Mouse (Mus musculus) MEL (cell line): ENCODE data around the gene Gm13283. TPM values are rescaled to one million over a fixed set of nuclear protein-coding genes. Genes with fewer than 3 reads are reported as not detected.

Source experiments
- DNase-seq: peaks from one replicate; pipeline ENCODE4 v3.0.0; 2011; ENCODE audit warnings: low read depth, low spot score
- H3K27ac ChIP-seq: 2 replicates; pipeline ENCODE4 v1.5.1; 2012; ENCODE audit warnings: low read depth, mild to moderate bottlenecking, control low read depth, low read length, moderate library complexity; ENCODE audit not compliant: control insufficient read depth
- H3K27me3 ChIP-seq, 2 experiments: fragments of 150-350 bp in 1 of 2; sonication (generic) in 1 of 2; 2 replicates each; pipeline ENCODE4 v1.6.1; 2012; ENCODE audit warnings: low read length in 2 of 2, mild to moderate bottlenecking in 2 of 2, improper control_type of control experiment in 1 of 2, moderate library complexity in 1 of 2; ENCODE audit not compliant: insufficient read depth in 2 of 2, control insufficient read depth in 1 of 2
- H3K36me3 ChIP-seq, 2 experiments: 2 replicates each; pipeline ENCODE4 v1.6.1; 2012 to 2014; ENCODE audit warnings: low read length in 2 of 2, improper control_type of control experiment in 1 of 2, inconsistent platforms in 1 of 2, mild to moderate bottlenecking in 1 of 2; ENCODE audit not compliant: insufficient read depth in 2 of 2, control insufficient read depth in 1 of 2
- H3K4me1 ChIP-seq, 2 experiments: fragments of 150-350 bp in 1 of 2; sonication (generic) in 1 of 2; 2 replicates each; pipeline ENCODE4 v1.6.1; 2012; ENCODE audit warnings: low read length in 2 of 2, improper control_type of control experiment in 1 of 2, mild to moderate bottlenecking in 1 of 2; ENCODE audit not compliant: insufficient read depth in 2 of 2, control insufficient read depth in 1 of 2
- H3K4me3 ChIP-seq, 2 experiments: fragments of 150-350 bp in 1 of 2; sonication (generic) in 1 of 2; 2 replicates each; pipeline ENCODE4 v1.5.1; 2012; ENCODE audit warnings: low read depth in 2 of 2, low read length in 2 of 2, mild to moderate bottlenecking in 2 of 2, moderate library complexity in 2 of 2, control low read depth in 1 of 2, improper control_type of control experiment in 1 of 2; ENCODE audit not compliant: control insufficient read depth in 1 of 2, insufficient read depth in 1 of 2
- H3K79me2 ChIP-seq: 2 replicates; pipeline ENCODE4 v1.6.1; 2012; ENCODE audit warnings: mild to moderate bottlenecking, low read length, moderate library complexity; ENCODE audit not compliant: control insufficient read depth, poor library complexity, insufficient read depth
- H3K9ac ChIP-seq: 2 replicates; pipeline ENCODE4 v1.6.1; 2012; ENCODE audit warnings: low read depth, mild to moderate bottlenecking, control low read depth, low read length, moderate library complexity; ENCODE audit not compliant: control insufficient read depth, poor library complexity, severe bottlenecking
- H3K9me3 ChIP-seq: fragments of 150-350 bp; sonication (generic); replicated peaks from 2 replicates; pipeline ENCODE4 v1.6.1; 2012; ENCODE audit warnings: mild to moderate bottlenecking, low read length, improper control_type of control experiment, moderate library complexity; ENCODE audit not compliant: insufficient read depth
- BHLHE40 ChIP-seq: IDR thresholded peaks from 2 replicates; pipeline ENCODE4 v1.6.1; 2012; ENCODE audit warnings: low read depth, mild to moderate bottlenecking, inconsistent platforms, low read length, improper control_type of control experiment, borderline replicate concordance
- CTCF ChIP-seq, 3 experiments: IDR thresholded peaks in 2 of 3; conservative IDR thresholded peaks in 1 of 3; 2 replicates each; pipeline ENCODE4 v1.5.1; 2011 to 2012; ENCODE audit warnings: low read length in 3 of 3, low read depth in 2 of 3, mild to moderate bottlenecking in 2 of 3, improper control_type of control experiment in 1 of 3, inconsistent platforms in 1 of 3, mixed read lengths in 1 of 3, moderate library complexity in 1 of 3; ENCODE audit not compliant: control insufficient read depth in 1 of 3, insufficient read depth in 1 of 3, poor library complexity in 1 of 3, severe bottlenecking in 1 of 3
- ELF1 ChIP-seq: IDR thresholded peaks from 2 replicates; pipeline ENCODE4 v1.6.1; 2014; ENCODE audit warnings: low read depth, mild to moderate bottlenecking, inconsistent platforms, low read length, improper control_type of control experiment, moderate library complexity
- EP300 ChIP-seq, 2 experiments: IDR thresholded peaks; 2 replicates each; pipeline ENCODE4 v1.6.1; 2011; ENCODE audit warnings: improper control_type of control experiment in 2 of 2, low read length in 2 of 2, low read depth in 1 of 2, mild to moderate bottlenecking in 1 of 2
- HCFC1 ChIP-seq: IDR thresholded peaks from 2 replicates; pipeline ENCODE4 v1.6.1; 2012; ENCODE audit warnings: low read depth, mild to moderate bottlenecking, inconsistent platforms, low read length, improper control_type of control experiment, moderate library complexity
- MAX ChIP-seq: IDR thresholded peaks from 2 replicates; pipeline ENCODE4 v1.6.1; 2011; ENCODE audit warnings: low read length, improper control_type of control experiment
- MAZ ChIP-seq: IDR thresholded peaks from 2 replicates; pipeline ENCODE4 v1.6.1; 2012; ENCODE audit warnings: low read depth, mild to moderate bottlenecking, inconsistent platforms, low read length, improper control_type of control experiment
- MEF2A ChIP-seq: IDR thresholded peaks from 2 replicates; pipeline ENCODE4 v1.6.1; 2014; ENCODE audit warnings: low read depth, mild to moderate bottlenecking, inconsistent platforms, low read length, improper control_type of control experiment; ENCODE audit not compliant: poor library complexity, insufficient replicate concordance, severe bottlenecking; ENCODE audit errors: extremely low read depth
- NELFE ChIP-seq: IDR thresholded peaks from 2 replicates; pipeline ENCODE4 v1.6.1; 2011; ENCODE audit warnings: low read depth, low read length, improper control_type of control experiment
- POLR2A ChIP-seq, 2 experiments: IDR thresholded peaks; 2 replicates each; pipeline ENCODE4 v1.6.1; 2011 to 2012; ENCODE audit warnings: low read length in 2 of 2, mild to moderate bottlenecking in 2 of 2, control low read depth in 1 of 2, improper control_type of control experiment in 1 of 2, low read depth in 1 of 2, moderate library complexity in 1 of 2; ENCODE audit not compliant: control insufficient read depth in 1 of 2, insufficient read depth in 1 of 2, poor library complexity in 1 of 2
- RCOR1 ChIP-seq: IDR thresholded peaks from 2 replicates; pipeline ENCODE4 v1.6.1; 2012; ENCODE audit warnings: low read depth, mild to moderate bottlenecking, inconsistent platforms, low read length, improper control_type of control experiment
- SIN3A ChIP-seq: IDR thresholded peaks from 2 replicates; pipeline ENCODE4 v1.6.1; 2012; ENCODE audit warnings: low read length, improper control_type of control experiment, inconsistent platforms
- SMC3 ChIP-seq: IDR thresholded peaks from 2 replicates; pipeline ENCODE4 v1.6.1; 2011; ENCODE audit warnings: low read depth, low read length, improper control_type of control experiment
- TAL1 ChIP-seq: IDR thresholded peaks from 2 replicates; pipeline ENCODE4 v1.6.1; 2012; ENCODE audit warnings: mild to moderate bottlenecking, inconsistent platforms, low read length, moderate library complexity, mixed read lengths
- TCF12 ChIP-seq: IDR thresholded peaks from 2 replicates; pipeline ENCODE4 v1.6.1; 2014; ENCODE audit warnings: low read depth, mild to moderate bottlenecking, inconsistent platforms, low read length, improper control_type of control experiment, moderate library complexity
- USF1 ChIP-seq: IDR thresholded peaks from 2 replicates; pipeline ENCODE4 v1.6.1; 2014; ENCODE audit warnings: low read depth, mild to moderate bottlenecking, inconsistent platforms, low read length, improper control_type of control experiment, moderate library complexity
- polyA plus RNA-seq, 2 experiments: library from polyadenylated mRNA; stranded (reverse) in 1 of 2; unstranded in 1 of 2; fragments of >175 nt in 1 of 2; fragments of >200 nt in 1 of 2; gene quantifications; 2 replicates each; pipeline versions ENCODE4 v1.2.1 to v1.2.4; 2012; ENCODE audit warnings: low replicate concordance in 2 of 2, low read depth in 1 of 2; ENCODE audit not compliant: insufficient read length in 2 of 2, insufficient read depth in 1 of 2, missing spikeins in 1 of 2
- total RNA-seq: library from RNA; depleted of rRNA; stranded (reverse); fragments of 300-350 nt; gene quantifications from 2 replicates; pipeline ENCODE4 v1.2.3, GENCODE M21; 2012

Gm13283 gene
- total and polyA plus RNA-seq, 3 experiments = not detected

DNA sequence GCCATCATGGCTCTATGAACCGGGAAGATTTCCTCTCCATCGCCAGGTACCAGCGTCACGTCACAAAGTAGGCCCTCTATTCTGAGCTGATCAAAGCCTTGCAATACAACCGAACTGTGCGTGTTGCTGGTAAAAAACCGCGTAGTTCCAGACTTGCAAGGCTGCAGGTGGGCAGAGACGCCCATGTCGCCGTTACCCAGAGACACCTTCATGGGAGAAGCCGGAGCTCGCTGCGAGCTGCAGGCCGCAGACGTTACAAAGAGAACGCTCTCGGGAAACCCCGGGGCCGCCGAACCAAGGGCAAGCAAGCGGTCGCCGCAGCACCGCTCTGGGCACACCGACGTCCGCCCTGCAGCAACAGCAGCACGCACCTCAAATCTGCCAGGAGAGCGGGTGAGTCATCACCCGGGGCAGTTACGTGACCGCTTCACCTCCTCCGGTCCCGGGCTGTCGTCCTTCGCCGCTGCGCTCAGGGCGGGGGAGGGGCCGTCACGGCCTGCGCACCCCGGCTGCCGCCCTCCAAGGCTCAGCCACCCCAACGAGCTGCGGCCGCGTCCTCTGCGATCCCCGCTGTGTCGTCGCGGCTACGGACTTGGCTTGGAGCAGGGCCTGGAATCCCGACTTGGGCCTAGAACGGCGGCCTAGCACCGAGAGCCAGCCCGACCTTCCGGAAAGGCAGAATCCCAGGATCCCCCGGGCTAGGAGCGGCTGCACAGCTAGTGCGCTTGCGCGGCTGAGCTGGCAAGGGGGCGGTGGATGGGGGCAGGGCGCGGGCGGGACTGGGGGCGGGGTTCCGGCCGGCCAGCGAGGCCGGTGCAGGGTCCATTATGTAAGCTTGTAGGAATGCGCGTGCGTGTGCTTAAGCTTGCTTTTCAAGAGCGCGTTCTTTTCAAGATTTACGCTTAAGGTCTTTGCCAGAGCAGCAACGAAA lies 37.9 kb upstream of the Gm13283 start, which contains the start of the genes Gm26566 and Klhl9 (continued):
- TF ChIP-seq NELFE (peak; percentile 87), ELF1 (peak; percentile 67; the same call in 1 of the 2 replicates)

DNA sequence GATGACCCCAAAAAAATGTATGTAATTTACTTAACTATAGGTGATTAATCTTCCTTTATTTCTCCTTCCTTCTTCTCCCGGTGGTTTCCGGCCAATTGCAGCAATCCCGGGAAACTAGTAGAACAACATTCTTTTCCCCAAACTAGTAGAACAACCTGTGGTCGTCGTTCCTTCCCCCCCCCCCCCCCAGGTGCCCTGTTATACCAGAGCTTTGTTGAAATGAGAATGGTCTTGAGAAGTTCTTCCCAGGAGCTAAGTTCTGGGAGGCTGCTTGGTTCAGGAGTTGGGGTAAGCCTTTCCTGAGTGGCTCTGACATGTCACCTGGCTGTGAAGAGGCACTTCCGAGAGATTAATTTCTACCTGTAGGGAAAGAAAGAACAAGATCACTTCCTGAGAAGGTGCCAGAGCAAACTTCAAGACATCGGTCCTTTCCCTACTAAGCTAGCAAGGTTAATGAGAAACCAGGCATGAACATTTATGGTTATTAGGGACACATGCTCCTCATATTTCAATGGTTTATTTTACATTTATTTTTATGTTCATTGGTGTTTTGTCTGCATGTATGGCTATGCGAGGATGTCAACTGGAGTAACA lies 36.3 kb upstream of the Gm13283 start:
- H3K27me3 ChIP-seq = no peaks in the 10 kb centered on the region; a peak in 1 of 4 replicates
- no peak overlapping the region; a peak in 1 of 4 replicates for H3K4me3 ChIP-seq
- no peak for TF ChIP-seq BHLHE40
- no peak for TF ChIP-seq HCFC1
- no peak for TF ChIP-seq POLR2A (IDR thresholded peaks at IDR 0.05; ENCODE audit: control insufficient read depth in 1 of 2, insufficient read depth in 1 of 2, low read depth in 1 of 2, low read length in 2 of 2, poor library complexity in 1 of 2)
- TF ChIP-seq RCOR1 = no peak
- peaks cover 10 to 17% of the 10 kb centered on the region in 2 experiments; a peak in 3 of 4 replicates for H3K36me3 ChIP-seq
- H3K79me2 ChIP-seq = peaks cover 31% of the 10 kb centered on the region
- no peak overlapping the region for H3K9ac ChIP-seq
- DNase-seq = no peak
- no peak overlapping the region for H3K27ac ChIP-seq
- H3K9me3 ChIP-seq = no peaks in the 10 kb centered on the region
- H3K4me1 ChIP-seq = peaks cover 9 to 17% of the 10 kb centered on the region in 2 experiments

DNA sequence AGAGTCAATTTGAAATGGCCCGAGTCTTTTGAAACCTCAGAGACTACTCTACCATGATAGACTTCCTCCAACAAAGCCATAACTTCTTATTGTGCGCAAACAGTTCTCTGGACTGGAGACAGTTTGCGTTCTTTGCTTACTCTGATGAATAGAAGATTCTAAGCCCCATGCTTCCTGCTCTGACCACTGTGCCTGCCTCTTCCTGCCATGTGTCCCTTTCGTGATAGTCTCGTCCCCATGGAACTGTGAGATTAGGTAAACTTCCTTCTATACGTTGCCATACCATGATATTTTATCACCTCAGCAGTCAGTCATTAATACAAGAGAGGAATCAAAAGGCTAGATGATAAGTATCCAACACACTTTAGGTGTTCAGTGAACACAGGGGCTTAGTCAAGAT lies 33.2 kb upstream of the Gm13283 start:
- H3K27ac ChIP-seq = peak overlapping the region; percentile 4
- no peaks in the 10 kb centered on the region; a peak in 1 of 4 replicates for H3K27me3 ChIP-seq
- TF ChIP-seq TCF12 (peak; percentile 40; the same call in 1 of the 2 replicates), MAX (peak; percentile 57), ELF1 (0 out of 2 replicates have a peak, but pooled peaks have one; percentile 34), USF1 (peak; percentile 8; the same call in 1 of the 2 replicates), SMC3 (no peak), TAL1 (peak; percentile 36; the same call in 1 of the 2 replicates), CTCF (IDR thresholded peaks at IDR 0.05 in 2 of 3, conservative IDR thresholded peaks at IDR 0.05 in 1 of 3; ENCODE audit: control insufficient read depth in 1 of 3, insufficient read depth in 1 of 3, low read depth in 2 of 3, low read length in 3 of 3, poor library complexity in 1 of 3, severe bottlenecking in 1 of 3) (no peak), POLR2A (IDR thresholded peaks at IDR 0.05; ENCODE audit: control insufficient read depth in 1 of 2, insufficient read depth in 1 of 2, low read depth in 1 of 2, low read length in 2 of 2, poor library complexity in 1 of 2) (no peak), SIN3A (0 out of 2 replicates have a peak, but pooled peaks have one; percentile 37), MEF2A (no peak), EP300 (IDR thresholded peaks at IDR 0.05; ENCODE audit: low read depth in 1 of 2, low read length in 2 of 2) (peak in 1 of 2 experiments; percentile 43; a peak in 1 of 4 replicates), MAZ (no peak)
- peak; percentile 52 for DNase-seq
- H3K9ac ChIP-seq = peak overlapping the region; percentile 35
- peaks cover 5% of the 10 kb centered on the region for H3K79me2 ChIP-seq
- peaks cover 0 to 3% of the 10 kb centered on the region in 2 experiments; a peak in 2 of 4 replicates for H3K36me3 ChIP-seq
- no peaks in the 10 kb centered on the region for H3K9me3 ChIP-seq
- H3K4me3 ChIP-seq = peak overlapping the region; percentile 38 to 50
- peaks cover 0 to 3% of the 10 kb centered on the region in 2 experiments; a peak in 1 of 4 replicates for H3K4me1 ChIP-seq
